Mouse (Mus musculus): ENCODE results near the gene Speer4c. TPM values are rescaled to one million over a fixed set of nuclear protein-coding genes. Genes with fewer than 3 reads are reported as not detected.
"Not testable (repeated sequence)": the region's sequence is repeated elsewhere in the genome, so short reads cannot be mapped to it uniquely, and the experiment has no call there.

Gene Speer4c
- total RNA-seq, 2 experiments from 2014 or later: not detected

DNA sequence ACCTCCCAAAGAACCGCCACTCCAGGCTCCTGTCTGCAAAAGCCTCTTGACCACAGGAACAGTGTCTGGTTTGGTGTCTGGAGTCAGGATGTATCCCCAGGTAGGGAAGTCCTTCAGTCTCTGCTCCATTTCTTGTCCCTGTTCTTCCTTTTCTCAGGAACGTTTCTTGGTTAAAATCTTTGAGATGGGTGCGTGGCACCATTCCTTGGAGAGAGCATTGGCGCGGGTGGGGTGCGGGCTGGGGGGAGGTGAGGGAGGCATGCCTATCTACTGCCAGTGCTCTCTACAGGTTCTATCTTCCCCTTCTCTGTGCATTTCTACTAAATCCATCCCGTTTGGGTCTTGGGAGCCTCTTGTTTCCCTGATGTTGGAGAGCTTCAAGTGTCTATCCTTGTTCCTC is 50.2 kb downstream of the Speer4c start:
- intact Hi-C loops (cut with DNase I; ENCODE audit: low total_unique reads); DNase-seq: not testable (repeated sequence)

Other genes starting within 250 kb of the Speer4c start
- not detected for gene Gm21149, start 237.7 kb downstream of the Speer4c start, total RNA-seq (2021)
- gene Gm21190, start 185.0 kb downstream of the Speer4c start, total RNA-seq (2021): not detected
- not detected for gene Gm21083, start 136.9 kb downstream of the Speer4c start, total RNA-seq (2021)
- not detected for gene Speer4d, start 95.2 kb downstream of the Speer4c start, total RNA-seq (2021)
- not detected for gene 4930572O03Rik, start 57.2 kb downstream of the Speer4c start, total RNA-seq (2021)
- 100 to 1,000 TPM; 294 TPM for gene Cacna2d1, start 220.4 kb upstream of the Speer4c start, total RNA-seq (2021)